Mouse (Mus musculus) central nervous system, embryonic 11.5 days (tissue): Measurements from ENCODE around the gene Dmxl2. TPM values are rescaled to one million over a fixed set of nuclear protein-coding genes. Genes with fewer than 3 reads are reported as not detected.

Source experiments
- polyA plus RNA-seq: library from polyadenylated mRNA; depleted of rRNA; stranded (reverse); fragments of >200 nt; gene quantifications from 2 replicates; pipeline ENCODE4 v1.2.3, GENCODE M21; 2012; rRNA removed

Dmxl2 gene
- polyA plus RNA-seq: 16.1 and 19.6 TPM in 2 replicates

GRCm38 (mm10) chr9:54501453-54502110 lies at the start of gene Dmxl2:
TSS of gene Dmxl2 (minus strand) at chr9:54501626.

GRCm38 (mm10) chr9:54538684-54539083 lies 37.3 kb upstream of the Dmxl2 start, which contains the start of gene Sh2d7:
TSS of gene Sh2d7 (plus strand) at chr9:54538984.

Other genes with a start within 250 kb of the Dmxl2 start
- gene Cyp19a1, start 233.5 kb downstream of the Dmxl2 start, polyA plus RNA-seq: not detected in 2 replicates
- gene Gldn, start 215.1 kb downstream of the Dmxl2 start, polyA plus RNA-seq: 0.07 and 0.19 TPM in 2 replicates
- gene Sh2d7, start 37.4 kb upstream of the Dmxl2 start, polyA plus RNA-seq: not detected in 2 replicates
- gene Cib2, start 58.6 kb upstream of the Dmxl2 start, polyA plus RNA-seq: 10.8 and 13.6 TPM in 2 replicates
- gene Idh3a, start 84.7 kb upstream of the Dmxl2 start, polyA plus RNA-seq: 42.1 and 60.0 TPM in 2 replicates
- 5.6 and 6.5 TPM in 2 replicates for gene Acsbg1, start 160.2 kb upstream of the Dmxl2 start, polyA plus RNA-seq
- gene Dnaja4, start 197.2 kb upstream of the Dmxl2 start, polyA plus RNA-seq: 4.1 and 4.6 TPM in 2 replicates
- 83.8 and 105 TPM in 2 replicates for gene Wdr61, start 232.9 kb upstream of the Dmxl2 start, polyA plus RNA-seq